Mouse (Mus musculus): Measurements from ENCODE around the gene Klf2.

- no peak for TF ChIP-seq CTCF (IDR thresholded peaks at IDR 0.05)
- no peak for TF ChIP-seq EP300 (IDR thresholded peaks at IDR 0.05)
Measured at GRCm38 (mm10) chr8:72330806-72331516, 12.1 kb downstream of the Klf2 start.
